Mouse (Mus musculus): Measurements from ENCODE around the gene Sfxn5. TPM values are rescaled to one million over a fixed set of nuclear protein-coding genes. Genes with fewer than 3 reads are reported as not detected.

Gene Sfxn5
- total RNA-seq, 2 experiments from 2014 or later: 0.19 to 1.3 TPM

DNA sequence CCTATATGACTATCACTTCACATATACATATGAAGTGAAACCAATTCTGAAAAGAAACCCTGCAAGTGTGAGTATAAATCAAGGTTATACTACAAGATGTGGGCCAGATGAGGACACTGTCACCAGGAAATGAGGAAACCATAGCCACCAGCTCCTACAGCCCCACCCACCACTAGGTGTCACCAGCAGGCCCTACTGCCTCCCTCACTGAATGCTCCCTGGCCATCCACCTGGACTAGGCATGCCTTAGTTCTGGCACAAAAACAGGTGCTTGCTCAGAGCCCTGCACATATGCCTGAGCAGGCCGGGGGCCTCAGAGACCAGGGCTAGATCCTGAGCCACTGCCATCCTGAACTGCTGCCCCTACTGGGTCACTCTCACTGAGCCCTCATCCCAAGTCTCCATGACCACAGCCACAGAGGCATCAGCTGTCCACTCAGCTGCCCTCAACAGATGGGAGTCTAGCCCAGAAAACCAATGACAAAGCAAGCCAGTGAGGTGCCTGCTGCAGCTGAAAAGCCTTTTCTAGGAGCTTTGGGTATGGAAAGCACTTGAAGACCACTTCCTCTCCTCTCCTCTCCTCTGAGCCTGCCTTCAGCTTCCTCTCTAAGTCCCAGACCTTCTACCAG lies 6.2 kb upstream of the Sfxn5 start:
- no peak for ATAC-seq (replicated peaks; ENCODE audit: low FRiP score, poor library complexity, severe bottlenecking)

DNA sequence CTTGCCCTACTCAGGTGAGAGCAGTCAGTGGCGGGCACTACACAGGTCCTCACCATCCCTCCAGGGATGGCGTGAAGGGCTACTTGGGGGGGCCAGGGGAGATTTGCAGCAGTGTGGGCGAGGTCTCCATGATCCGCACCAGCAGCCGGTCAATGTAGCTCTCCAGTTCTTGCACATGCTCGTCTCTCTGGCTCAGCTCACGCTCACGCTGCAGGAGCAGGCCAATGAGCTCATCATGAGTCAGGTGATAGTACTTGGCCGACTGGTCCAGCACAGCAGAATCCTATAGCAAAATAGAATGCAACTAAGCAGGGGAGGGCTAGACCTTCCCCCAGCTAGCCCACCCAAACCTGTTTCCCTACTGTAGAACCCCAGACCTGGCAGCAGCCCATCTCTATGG lies 3.7 kb upstream of the Sfxn5 start:
- ATAC-seq (replicated peaks; ENCODE audit: low FRiP score, poor library complexity, severe bottlenecking): no peak

DNA sequence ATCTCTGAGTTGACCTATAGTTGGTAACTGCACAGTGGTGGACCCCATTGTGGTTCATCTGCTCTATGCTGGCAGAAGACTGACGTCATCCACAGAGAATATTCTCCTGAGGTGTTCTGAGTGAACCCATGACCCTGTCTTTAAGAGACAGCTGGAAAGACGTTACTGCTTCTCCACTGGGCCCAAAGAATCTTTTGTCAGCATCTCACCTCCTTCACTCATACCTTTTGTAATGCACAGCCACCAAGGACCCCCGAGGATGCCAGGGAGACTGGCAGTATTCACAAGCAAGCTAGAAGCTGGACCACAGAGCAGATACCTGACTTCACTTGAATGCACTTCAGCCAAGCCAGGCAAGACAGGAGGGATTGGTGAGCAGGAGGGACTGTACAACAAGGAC lies 2.1 kb upstream of the Sfxn5 start:
- ATAC-seq (replicated peaks; ENCODE audit: low FRiP score, poor library complexity, severe bottlenecking): no peak

DNA sequence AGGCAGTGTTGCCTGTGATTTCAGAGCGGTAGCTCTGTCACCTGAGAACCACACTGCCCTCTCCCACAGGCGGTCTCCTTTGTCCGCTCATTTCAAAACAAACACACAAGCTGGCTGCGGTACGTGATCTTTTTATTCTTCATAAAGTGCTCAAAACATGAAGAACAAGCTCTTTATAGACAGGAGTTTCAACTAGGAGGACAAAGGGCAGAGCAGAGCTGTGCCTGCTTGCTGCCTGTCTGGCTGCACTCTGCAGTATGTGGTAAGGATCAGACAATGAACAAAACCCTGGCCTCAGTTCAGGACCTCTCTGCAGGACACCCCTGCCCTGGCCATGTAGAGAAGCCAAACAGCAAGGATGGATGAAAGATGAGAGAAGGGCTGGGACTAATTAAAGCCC lies 1.6 kb upstream of the Sfxn5 start:
- no peak for ATAC-seq (replicated peaks; ENCODE audit: low FRiP score, poor library complexity, severe bottlenecking)

DNA sequence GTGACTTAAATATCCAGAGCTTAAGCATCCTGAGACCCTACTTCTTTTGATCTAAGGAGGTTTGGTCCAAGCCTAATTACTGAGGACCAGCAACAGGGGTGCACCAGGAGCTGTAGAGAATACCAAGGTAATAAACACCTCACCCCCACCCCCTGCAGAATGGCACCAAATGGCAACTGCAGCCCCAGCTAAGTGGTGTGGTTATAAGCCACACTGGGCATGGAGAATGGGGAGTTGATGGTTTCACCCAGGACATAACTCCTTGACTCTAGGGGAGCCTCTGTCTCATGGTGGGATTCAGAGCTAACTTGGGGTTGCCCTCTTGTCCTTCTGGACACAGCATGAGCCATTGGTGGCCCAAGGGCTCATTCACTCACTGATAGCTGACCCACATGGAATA lies 1.0 kb upstream of the Sfxn5 start:
- ATAC-seq (replicated peaks; ENCODE audit: low FRiP score, poor library complexity, severe bottlenecking): no peak

DNA sequence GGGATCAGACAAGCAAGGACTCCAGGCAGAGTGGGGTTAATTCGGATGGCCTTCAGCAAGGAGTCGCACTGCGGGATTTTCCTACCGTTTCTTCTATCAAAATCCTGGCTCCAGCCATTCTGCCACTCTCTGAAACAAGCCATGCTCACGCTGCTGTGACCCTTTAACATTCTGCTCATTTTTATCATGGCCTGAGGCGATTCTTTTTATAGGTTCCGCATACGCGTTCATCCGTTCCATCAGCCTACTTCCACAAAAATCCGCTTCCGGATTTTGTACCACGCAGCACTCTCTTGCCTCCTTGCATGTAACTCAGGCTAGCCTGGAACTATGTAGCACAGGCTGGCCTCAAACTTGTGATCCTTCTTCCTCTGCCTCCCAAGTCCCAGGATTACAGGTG lies 510 bp upstream of the Sfxn5 start:
- ATAC-seq (replicated peaks; ENCODE audit: low FRiP score, poor library complexity, severe bottlenecking): no peak

DNA sequence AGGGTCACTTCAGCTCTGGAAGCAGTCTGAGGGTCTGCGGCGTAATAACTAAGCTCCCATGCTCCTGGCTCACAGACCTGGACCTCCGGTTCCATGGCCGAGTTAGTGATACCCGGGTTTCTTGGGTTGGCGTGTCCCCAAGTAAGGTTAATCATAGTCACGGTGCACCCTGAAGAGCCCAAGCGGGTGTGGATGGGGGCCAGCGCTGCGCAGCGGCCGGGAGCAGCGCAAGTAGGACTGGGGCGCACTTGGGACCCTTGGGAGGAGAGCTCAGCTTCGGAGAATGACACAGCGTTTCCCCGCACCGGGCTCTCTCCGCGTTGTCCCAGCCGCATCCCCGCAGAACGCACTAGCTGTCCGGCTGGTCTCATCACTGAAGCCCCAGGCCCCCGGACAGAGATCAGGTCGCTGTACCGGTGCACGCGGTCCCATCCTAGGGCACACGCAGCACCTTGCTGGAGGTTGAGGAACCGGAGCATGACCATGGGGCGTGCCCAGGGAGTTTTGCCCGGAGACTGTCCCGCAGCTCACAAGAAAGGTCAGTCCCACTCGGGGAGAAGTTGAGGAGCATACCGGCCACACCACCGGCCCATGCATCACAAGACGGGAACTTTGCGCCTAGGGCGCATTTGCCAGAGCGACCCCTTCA lies 747 bp downstream of the Sfxn5 start:
- 0 out of 2 replicates have a peak, but pooled peaks have one; percentile 8 for ATAC-seq (replicated peaks; ENCODE audit: low FRiP score, poor library complexity, severe bottlenecking)

DNA sequence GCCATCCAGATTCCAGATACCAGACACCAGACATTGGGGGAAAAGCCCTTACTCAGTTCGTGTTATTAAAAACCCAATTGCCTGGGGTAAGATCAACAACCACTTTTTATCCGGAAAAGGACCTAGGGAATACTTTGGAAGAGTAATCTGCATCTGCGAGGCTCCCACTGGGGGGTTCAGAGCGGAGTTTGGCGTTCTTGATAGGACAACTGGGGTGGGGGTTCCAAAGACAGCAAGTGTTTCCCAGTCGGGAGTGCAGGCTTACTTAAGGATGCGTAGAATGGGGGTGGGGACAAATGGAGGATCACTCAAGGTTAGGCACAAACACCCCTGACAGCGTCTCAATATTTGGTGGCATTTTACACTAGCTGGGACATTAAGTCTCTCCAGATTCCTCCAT lies 1.5 kb downstream of the Sfxn5 start:
- no peak for ATAC-seq (replicated peaks; ENCODE audit: low FRiP score, poor library complexity, severe bottlenecking)

DNA sequence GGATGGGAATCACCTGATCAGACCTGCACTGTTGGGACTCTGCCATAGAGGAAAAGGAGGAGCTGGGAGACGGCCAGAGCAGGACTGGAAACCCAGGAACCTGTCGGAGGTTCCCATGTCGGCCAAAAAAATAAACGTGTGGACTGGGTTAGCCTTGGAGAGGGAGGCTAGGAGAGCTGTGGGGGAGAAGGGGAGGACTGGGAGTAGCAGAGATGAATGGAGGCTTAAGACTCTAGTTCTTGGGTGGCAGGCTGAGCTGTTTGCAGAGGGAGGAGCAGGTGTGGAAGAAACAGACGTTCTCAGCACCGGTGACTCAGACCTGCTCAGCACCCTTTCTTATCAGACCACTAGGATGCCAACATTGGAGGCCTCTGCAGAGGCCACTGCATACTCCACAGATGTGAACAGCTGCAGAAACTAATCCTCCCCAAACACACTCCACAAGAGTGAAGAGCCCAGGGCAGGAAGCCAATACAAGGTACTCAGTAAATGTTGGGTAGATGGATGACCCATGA lies 1.9 kb downstream of the Sfxn5 start:
- no peak for ATAC-seq (replicated peaks; ENCODE audit: low FRiP score, poor library complexity, severe bottlenecking)

DNA sequence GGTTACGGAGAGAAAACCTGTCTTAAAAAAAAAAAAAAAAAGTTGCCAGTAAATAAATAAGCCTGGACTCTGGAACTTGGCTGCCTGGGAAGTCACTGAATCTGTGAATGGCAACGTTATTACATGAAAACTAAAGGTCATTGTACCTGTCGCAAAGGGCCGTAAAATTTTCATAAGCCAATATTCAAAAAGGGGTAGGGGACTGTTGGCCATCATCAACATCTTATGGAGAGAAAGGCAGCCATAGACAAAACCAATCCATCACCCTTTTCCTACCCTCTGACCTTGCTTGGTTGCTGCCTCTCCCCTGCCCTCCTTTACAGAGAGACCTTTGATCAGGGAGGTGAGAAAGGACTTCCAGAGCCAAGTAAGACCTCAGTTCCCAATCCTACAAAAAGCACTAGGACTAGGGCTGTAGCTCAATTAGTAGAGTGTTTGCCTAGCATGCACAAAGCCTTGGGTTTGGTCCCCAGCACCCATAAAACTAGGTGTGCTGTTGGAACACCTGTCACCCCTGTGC lies 3.5 kb downstream of the Sfxn5 start:
- ATAC-seq (replicated peaks; ENCODE audit: low FRiP score, poor library complexity, severe bottlenecking): no peak

DNA sequence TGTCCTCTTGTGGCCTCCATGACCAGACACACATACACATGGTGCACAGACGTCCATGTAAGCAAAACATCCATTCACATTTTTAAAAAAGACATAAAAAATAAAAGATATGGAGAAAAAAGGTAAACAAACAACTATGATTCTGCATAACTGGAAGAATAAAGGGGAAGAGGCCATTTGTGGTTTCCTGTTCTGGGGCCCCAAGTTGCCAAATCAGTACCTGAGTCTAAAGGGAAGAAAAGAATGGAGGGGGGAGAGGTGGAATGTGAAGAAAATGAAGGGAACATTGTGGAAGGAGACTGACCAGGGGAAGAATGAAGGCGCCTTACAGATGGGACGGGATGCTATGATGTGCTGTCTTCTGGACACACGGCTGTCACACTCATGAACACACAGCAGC lies 6.7 kb downstream of the Sfxn5 start:
- no peak for ATAC-seq (replicated peaks; ENCODE audit: low FRiP score, poor library complexity, severe bottlenecking)

DNA sequence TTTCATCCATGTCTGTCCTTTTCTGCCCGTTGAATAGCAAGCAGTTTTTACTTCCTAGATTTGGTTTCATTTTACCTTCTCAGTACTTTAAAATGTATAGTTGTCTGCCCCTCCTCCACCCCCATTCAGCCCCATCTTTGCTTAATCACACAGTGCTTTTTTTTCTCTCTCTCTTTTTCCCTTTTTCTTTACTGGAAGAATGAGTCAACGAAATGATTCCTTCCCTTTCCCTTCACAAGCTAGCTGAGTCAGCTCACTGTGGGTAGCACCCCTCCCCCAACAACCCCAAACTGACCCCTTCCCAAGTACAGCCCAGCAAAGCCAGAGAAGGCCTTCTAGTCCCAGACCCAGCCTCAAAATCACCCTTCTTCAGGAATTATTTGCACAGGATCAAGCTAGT lies 8.1 kb downstream of the Sfxn5 start:
- no peak for ATAC-seq (replicated peaks; ENCODE audit: low FRiP score, poor library complexity, severe bottlenecking)

DNA sequence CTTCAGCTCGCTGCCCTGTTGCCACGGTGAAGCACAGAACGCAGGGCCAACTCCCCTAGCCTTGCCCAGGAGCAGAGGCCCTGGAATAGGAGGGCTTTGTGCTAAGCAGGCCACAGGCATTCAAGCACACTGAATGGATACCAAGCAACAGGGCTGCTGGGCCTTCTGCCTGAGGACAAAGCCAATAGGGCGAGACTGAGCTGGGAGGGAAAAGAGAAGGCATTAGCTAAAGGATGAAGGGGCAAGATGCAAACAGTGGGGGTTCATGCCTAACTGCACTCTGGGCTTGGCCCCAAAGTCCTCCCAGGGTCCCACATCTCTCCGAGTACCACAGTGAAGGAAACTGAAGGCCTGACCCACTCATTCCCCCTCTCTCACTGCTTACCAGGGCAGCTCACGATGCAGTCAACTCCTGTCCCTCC lies 12.8 kb downstream of the Sfxn5 start:
- ATAC-seq (replicated peaks; ENCODE audit: low FRiP score, poor library complexity, severe bottlenecking): no peak

DNA sequence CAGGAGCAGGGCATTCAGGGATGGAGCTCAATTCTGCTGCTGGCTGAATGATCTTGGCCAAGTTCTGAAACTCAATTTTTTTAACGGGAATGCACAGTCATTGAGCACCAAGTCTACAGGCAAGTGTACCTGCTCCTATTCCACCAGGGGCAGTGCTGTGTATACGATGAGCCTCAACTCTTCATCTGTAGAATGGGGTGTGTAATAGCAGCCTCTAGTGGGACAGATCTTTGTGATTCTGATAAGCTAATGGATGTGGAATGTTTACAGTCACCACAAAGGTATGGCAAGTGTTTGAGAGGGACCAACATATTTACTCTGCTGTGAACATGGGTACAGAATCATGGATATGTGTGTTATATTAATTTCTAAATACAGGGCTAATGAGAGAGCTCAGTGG lies 17.0 kb downstream of the Sfxn5 start:
- ATAC-seq (replicated peaks; ENCODE audit: low FRiP score, poor library complexity, severe bottlenecking): no peak

DNA sequence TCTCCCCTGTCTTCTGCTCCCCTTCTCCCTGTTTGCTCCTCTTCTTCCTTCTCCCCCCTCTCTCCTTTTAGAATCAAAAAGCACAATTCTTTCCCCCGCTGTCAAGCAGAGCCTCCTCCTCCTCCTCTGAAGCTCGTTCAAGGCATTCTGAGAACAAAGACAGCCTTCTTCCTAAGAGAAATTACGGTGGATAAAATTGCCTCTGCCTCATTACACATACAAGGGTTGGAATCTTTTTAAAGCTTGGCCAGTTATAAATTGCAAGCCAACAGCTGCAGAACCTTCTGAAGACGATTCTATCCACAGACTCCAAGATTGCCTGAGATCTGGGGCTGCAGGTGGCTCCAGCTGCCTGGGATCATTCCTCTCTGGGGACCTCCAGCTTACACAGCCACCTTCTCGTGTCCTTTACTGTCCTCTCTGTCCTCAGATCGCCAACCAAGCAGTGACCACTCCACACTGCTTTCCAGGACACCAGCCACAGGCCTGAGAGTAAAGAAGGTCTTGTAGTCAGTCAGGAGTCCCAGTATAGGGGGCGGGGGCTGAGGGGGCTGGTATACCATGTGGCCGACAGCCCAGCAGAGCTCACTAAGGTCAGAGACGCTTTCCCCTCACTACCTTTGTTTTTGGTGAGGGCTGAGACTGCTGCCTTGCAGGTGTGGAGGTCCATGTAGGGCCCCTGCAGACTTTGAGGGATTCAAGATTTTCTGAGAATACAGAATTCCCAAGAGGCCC lies 19.0 kb downstream of the Sfxn5 start:
- no peak for ATAC-seq (replicated peaks; ENCODE audit: low FRiP score, poor library complexity, severe bottlenecking)

DNA sequence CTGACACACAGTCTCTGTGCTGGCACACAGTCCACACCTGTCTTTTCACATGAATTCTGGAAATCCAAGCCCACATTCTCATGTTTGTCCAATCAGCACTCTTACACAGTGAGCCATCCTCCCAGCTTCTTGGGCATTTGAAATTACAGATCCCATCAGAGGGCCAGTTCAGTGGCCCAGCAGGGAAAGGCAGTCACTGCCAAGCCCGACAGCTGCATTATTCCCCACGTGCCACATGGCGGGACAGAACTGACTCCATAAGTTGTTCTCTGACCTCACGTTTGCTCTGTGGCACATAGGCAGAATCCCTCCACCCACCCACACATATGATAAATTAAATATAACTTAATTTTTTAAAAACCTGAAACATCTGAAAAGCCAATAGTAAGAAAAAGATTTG lies 25.3 kb downstream of the Sfxn5 start:
- no peak for ATAC-seq (replicated peaks; ENCODE audit: low FRiP score, poor library complexity, severe bottlenecking)

DNA sequence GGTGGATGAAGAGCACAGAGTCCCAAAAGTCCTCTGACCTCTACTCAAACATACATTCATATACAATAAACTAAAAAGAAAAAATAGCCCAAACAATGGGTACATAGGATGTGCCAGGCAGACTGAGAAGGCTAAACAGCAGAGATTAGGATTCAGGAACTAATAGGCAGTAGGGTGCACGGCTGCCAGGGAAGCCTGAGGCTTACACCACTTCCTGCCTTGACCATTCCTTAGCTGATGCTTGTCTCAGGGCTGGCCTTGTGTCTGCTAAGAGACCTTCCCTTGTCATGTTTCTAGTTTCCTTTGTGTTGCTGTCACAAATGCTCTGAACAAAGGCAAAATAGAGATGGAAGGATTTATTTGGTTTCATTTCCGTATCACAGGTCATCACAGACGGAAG lies 26.8 kb downstream of the Sfxn5 start:
- ATAC-seq (replicated peaks; ENCODE audit: low FRiP score, poor library complexity, severe bottlenecking): no peak

DNA sequence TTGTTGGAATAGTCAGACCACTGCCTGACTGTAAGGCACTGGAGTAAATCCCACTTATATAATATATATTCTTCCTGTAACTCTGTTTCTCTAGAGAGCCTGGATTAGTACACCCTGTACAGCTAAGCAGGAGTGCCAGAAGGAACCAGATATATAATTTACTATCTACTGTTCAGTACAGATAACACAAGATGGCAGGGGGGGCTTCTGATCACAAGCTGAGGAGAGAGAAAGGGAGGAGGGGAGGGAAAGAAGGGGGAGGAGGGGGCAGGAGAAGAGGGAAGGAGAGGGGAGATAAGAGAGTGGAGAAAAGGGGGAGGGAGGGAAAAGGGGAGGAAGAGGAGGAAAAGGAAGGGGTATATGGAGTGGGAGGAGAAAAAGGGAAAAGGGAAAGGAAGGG lies 27.4 kb downstream of the Sfxn5 start:
- no peak for ATAC-seq (replicated peaks; ENCODE audit: low FRiP score, poor library complexity, severe bottlenecking)

DNA sequence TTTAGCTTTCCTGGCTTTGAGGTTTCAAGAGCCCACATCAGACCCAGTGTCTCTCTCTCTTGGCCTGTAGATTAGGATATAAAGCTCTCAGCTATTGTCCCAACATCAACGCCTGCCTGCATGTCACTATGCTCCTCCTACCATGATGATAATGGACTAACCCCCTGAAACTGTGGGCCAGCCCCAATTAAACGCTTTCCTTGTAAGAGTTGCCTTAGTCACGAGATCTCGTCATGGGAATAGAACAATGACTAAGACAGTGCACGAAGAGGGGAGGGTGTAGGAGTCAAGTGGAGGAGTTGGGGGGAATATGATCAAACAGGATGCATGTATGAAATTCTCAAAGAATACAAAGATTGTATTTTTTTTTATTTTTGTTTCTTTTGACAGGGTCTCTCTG lies 28.3 kb downstream of the Sfxn5 start:
- ATAC-seq (replicated peaks; ENCODE audit: low FRiP score, poor library complexity, severe bottlenecking): no peak

DNA sequence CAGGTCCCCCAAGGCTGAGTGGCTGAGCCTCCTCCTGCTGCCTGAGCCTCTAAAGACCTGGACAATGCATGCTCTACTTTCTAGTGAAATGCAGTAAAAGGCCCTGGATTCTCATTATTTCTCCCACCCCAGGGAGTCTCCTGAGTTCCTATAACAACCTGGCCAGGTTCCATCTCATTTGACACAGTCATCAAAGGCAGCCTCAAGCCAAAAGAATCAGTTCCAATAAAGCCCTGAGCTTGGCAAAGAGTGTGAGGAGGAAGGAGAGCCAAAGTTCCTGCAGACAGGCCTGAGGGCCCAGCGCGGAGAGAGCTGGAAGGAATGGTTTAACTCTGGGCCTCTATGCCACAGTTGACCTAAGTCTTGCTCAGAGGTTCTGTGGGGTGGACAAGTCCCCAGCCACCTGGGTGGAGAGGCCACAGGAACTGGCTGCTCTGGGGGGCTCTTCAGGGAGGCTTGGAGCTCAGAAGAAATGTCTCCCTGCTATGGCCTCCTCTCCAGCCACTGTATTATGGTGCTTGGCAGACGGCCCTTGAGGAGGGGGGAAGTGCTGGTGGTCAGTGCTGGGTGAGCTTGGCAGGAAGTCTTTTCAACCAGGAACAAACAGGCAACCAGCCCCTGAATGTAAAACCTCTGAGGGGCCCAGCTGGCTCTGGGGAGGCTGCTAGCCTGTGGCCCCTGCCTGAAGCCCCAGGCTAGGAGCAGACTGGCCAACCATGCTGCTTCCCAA lies 30.7 kb downstream of the Sfxn5 start:
- ATAC-seq (replicated peaks; ENCODE audit: low FRiP score, poor library complexity, severe bottlenecking): no peak
